Mouse (Mus musculus): ENCODE measurements around the gene Clmp. TPM values are rescaled to one million over a fixed set of nuclear protein-coding genes. Genes with fewer than 3 reads are reported as not detected.
A peak's percentile ranks its signal among the peaks of the same experiment; 100 is the strongest.

The Clmp gene
- total and polyA plus RNA-seq, 3 experiments: 2.8 to 5.5 (median 4.4) TPM

GRCm38 (mm10) chr9:40793581-40793980 lies 107.8 kb downstream of the Clmp start:
- Histone ChIP-seq H3K27ac (no peak overlapping the region), H3K79me2 (replicated peaks; ENCODE audit: control insufficient read depth, insufficient read depth, low read length) (no peaks in the 10 kb centered on the region), H3K9ac (ENCODE audit: low read depth, low read length) (no peak overlapping the region), H3K4me1 (ENCODE audit: control insufficient read depth, insufficient read depth, low read length) (peaks cover 4% of the 10 kb centered on the region), H3K4me3 (no peak overlapping the region), H3K27me3 (ENCODE audit: control insufficient read depth, insufficient read depth, low read length) (no peaks in the 10 kb centered on the region), H3K36me3 (ENCODE audit: control insufficient read depth, insufficient read depth, low read length) (peaks cover 2% of the 10 kb centered on the region; the same call in 1 of the 2 replicates)
- TF ChIP-seq POLR2A (IDR thresholded peaks at IDR 0.05; ENCODE audit: insufficient read depth, low read depth, low read length): no peak
- no peak for TF ChIP-seq EP300 (IDR thresholded peaks at IDR 0.05; ENCODE audit: insufficient read depth, low read depth, low read length)
- TF ChIP-seq CTCF (IDR thresholded peaks at IDR 0.05): no peak
- whole genome bisulfite sequencing: 91% methylated on average over 5 of the region's 5 CpGs
- DNase-seq: no peak
- intact Hi-C loops (cut with DNase I): no loop called here

GRCm38 (mm10) chr9:40794251-40794650 lies 108.5 kb downstream of the Clmp start:
- Histone ChIP-seq H3K9ac (ENCODE audit: low read depth, low read length) (no peak overlapping the region), H3K79me2 (replicated peaks; ENCODE audit: control insufficient read depth, insufficient read depth, low read length) (no peaks in the 10 kb centered on the region), H3K4me1 (ENCODE audit: control insufficient read depth, insufficient read depth, low read length) (peaks cover 7% of the 10 kb centered on the region), H3K27me3 (ENCODE audit: control insufficient read depth, insufficient read depth, low read length) (no peaks in the 10 kb centered on the region), H3K36me3 (ENCODE audit: control insufficient read depth, insufficient read depth, low read length) (peaks cover 2% of the 10 kb centered on the region; the same call in 1 of the 2 replicates), H3K27ac (no peak overlapping the region), H3K4me3 (no peak overlapping the region)
- 52% methylated on average over 5 of the region's 5 CpGs for WGBS
- DNase-seq: no peak
- TF ChIP-seq POLR2A (IDR thresholded peaks at IDR 0.05; ENCODE audit: insufficient read depth, low read depth, low read length): no peak
- intact Hi-C loops (cut with DNase I): no loop called here

GRCm38 (mm10) chr9:40794926-40795325 lies 109.2 kb downstream of the Clmp start:
- peaks cover 2% of the 10 kb centered on the region; the same call in 1 of the 2 replicates for H3K36me3 ChIP-seq (ENCODE audit: control insufficient read depth, insufficient read depth, low read length)
- H3K9ac ChIP-seq (ENCODE audit: low read depth, low read length): no peak overlapping the region
- H3K27ac ChIP-seq: peak overlapping the region; percentile 4; the same call in 1 of the 2 replicates
- H3K27me3 ChIP-seq (ENCODE audit: control insufficient read depth, insufficient read depth, low read length): no peaks in the 10 kb centered on the region
- H3K79me2 ChIP-seq (replicated peaks; ENCODE audit: control insufficient read depth, insufficient read depth, low read length): no peaks in the 10 kb centered on the region
- intact Hi-C loops (cut with DNase I): no loop called here
- peaks cover 7% of the 10 kb centered on the region for H3K4me1 ChIP-seq (ENCODE audit: control insufficient read depth, insufficient read depth, low read length)
- no peak overlapping the region for H3K4me3 ChIP-seq
- no peak for TF ChIP-seq CTCF (IDR thresholded peaks at IDR 0.05)
- no peak for TF ChIP-seq POLR2A (IDR thresholded peaks at IDR 0.05; ENCODE audit: insufficient read depth, low read depth, low read length)
- TF ChIP-seq EP300 (IDR thresholded peaks at IDR 0.05; ENCODE audit: insufficient read depth, low read depth, low read length): no peak
- 83% methylated on average over 5 of the region's 5 CpGs for WGBS
- no peak for DNase-seq

- Histone ChIP-seq H3K79me2 (replicated peaks; ENCODE audit: control insufficient read depth, insufficient read depth, low read length) (no peaks in the 10 kb centered on the region), H3K27ac (peak overlapping the region; percentile 52), H3K36me3 (ENCODE audit: control insufficient read depth, insufficient read depth, low read length) (peaks cover 2% of the 10 kb centered on the region; the same call in 1 of the 2 replicates), H3K4me3 (no peak overlapping the region), H3K4me1 (ENCODE audit: control insufficient read depth, insufficient read depth, low read length) (peaks cover 7% of the 10 kb centered on the region), H3K9ac (ENCODE audit: low read depth, low read length) (no peak overlapping the region), H3K27me3 (ENCODE audit: control insufficient read depth, insufficient read depth, low read length) (no peaks in the 10 kb centered on the region)
- TF ChIP-seq EP300 (IDR thresholded peaks at IDR 0.05; ENCODE audit: insufficient read depth, low read depth, low read length) (no peak), CTCF (IDR thresholded peaks at IDR 0.05) (no peak), POLR2A (IDR thresholded peaks at IDR 0.05; ENCODE audit: insufficient read depth, low read depth, low read length) (no peak)
- DNase-seq: no peak
- intact Hi-C loops (cut with DNase I): no loop called here
- 51% methylated on average over 2 of the region's 2 CpGs for WGBS
Measured at GRCm38 (mm10) chr9:40795562-40795961, 109.8 kb downstream of the Clmp start.

- H3K36me3 ChIP-seq (ENCODE audit: control insufficient read depth, insufficient read depth, low read length): peaks cover 2% of the 10 kb centered on the region; the same call in 1 of the 2 replicates
- intact Hi-C loops (cut with DNase I): no loop called here
- no peak for DNase-seq
- TF ChIP-seq CTCF (IDR thresholded peaks at IDR 0.05): no peak
- no peak for TF ChIP-seq POLR2A (IDR thresholded peaks at IDR 0.05; ENCODE audit: insufficient read depth, low read depth, low read length)
- no peak for TF ChIP-seq EP300 (IDR thresholded peaks at IDR 0.05; ENCODE audit: insufficient read depth, low read depth, low read length)
- H3K9ac ChIP-seq (ENCODE audit: low read depth, low read length): no peak overlapping the region
- no peaks in the 10 kb centered on the region for H3K79me2 ChIP-seq (replicated peaks; ENCODE audit: control insufficient read depth, insufficient read depth, low read length)
- peaks cover 7% of the 10 kb centered on the region for H3K4me1 ChIP-seq (ENCODE audit: control insufficient read depth, insufficient read depth, low read length)
- peak overlapping the region; percentile 52 for H3K27ac ChIP-seq
- 29% methylated on average over 4 of the region's 4 CpGs for WGBS
- no peak overlapping the region for H3K4me3 ChIP-seq
- H3K27me3 ChIP-seq (ENCODE audit: control insufficient read depth, insufficient read depth, low read length): no peaks in the 10 kb centered on the region
Measured at GRCm38 (mm10) chr9:40796054-40796453, 110.3 kb downstream of the Clmp start.

GRCm38 (mm10) chr9:40798247-40798960 lies 112.6 kb downstream of the Clmp start:
- Histone ChIP-seq H3K79me2 (replicated peaks; ENCODE audit: control insufficient read depth, insufficient read depth, low read length) (no peaks in the 10 kb centered on the region), H3K4me1 (ENCODE audit: control insufficient read depth, insufficient read depth, low read length) (peaks cover 7% of the 10 kb centered on the region), H3K36me3 (ENCODE audit: control insufficient read depth, insufficient read depth, low read length) (peaks cover 8% of the 10 kb centered on the region), H3K4me3 (no peak overlapping the region), H3K9ac (ENCODE audit: low read depth, low read length) (no peak overlapping the region), H3K27ac (peak overlapping the region; percentile 97), H3K27me3 (ENCODE audit: control insufficient read depth, insufficient read depth, low read length) (no peaks in the 10 kb centered on the region)
- DNase-seq: no peak
- TF ChIP-seq POLR2A (IDR thresholded peaks at IDR 0.05; ENCODE audit: insufficient read depth, low read depth, low read length) (no peak), EP300 (IDR thresholded peaks at IDR 0.05; ENCODE audit: insufficient read depth, low read depth, low read length) (0 out of 2 replicates have a peak, but pooled peaks have one; percentile 18), CTCF (IDR thresholded peaks at IDR 0.05) (no peak)
- intact Hi-C loops (cut with DNase I): no loop called here
- 79% methylated on average over 9 of the region's 9 CpGs for WGBS
